Mouse (Mus musculus): Measurements from ENCODE around the gene Dppa2.
"Not testable (repeated sequence)": the region's sequence is repeated elsewhere in the genome, so short reads cannot be mapped to it uniquely, and the experiment has no call there.

Gene Dppa2

GRCm38 (mm10) chr16:48303509-48303908, at the start of gene Dppa2:
Dppa2 (plus strand) TSS chr16:48303908.
- DNase-seq: no peak

GRCm38 (mm10) chr16:48254584-48254983, 49.1 kb upstream of the Dppa2 start:
- no peak for DNase-seq

GRCm38 (mm10) chr16:48259519-48259918, 44.2 kb upstream of the Dppa2 start:
- no peak for DNase-seq

- no peak for DNase-seq
These were observed 40.8 kb upstream of the Dppa2 start for GRCm38 (mm10) chr16:48262901-48263300.

- no peak for DNase-seq
These were observed 37.9 kb upstream of the Dppa2 start for GRCm38 (mm10) chr16:48265856-48266255.

GRCm38 (mm10) chr16:48276940-48277339, 26.8 kb upstream of the Dppa2 start:
- DNase-seq: no peak

- no peak for DNase-seq
These were observed 22.8 kb upstream of the Dppa2 start for GRCm38 (mm10) chr16:48280883-48281282.

- no peak for DNase-seq
These were observed 20.9 kb upstream of the Dppa2 start for GRCm38 (mm10) chr16:48282801-48283200.

- no peak for DNase-seq
These were observed 20.2 kb upstream of the Dppa2 start, which contains the start of gene Dppa4 for GRCm38 (mm10) chr16:48283517-48283916. Dppa4 (plus strand) TSS chr16:48283733.

- no peak for DNase-seq
These were observed 18.2 kb upstream of the Dppa2 start for GRCm38 (mm10) chr16:48285517-48285916.

- no peak for DNase-seq
These were observed 6.1 kb upstream of the Dppa2 start for GRCm38 (mm10) chr16:48297384-48298136.

- peak; percentile 6 for DNase-seq
These were observed 3.8 kb upstream of the Dppa2 start for GRCm38 (mm10) chr16:48299884-48300283.

- DNase-seq: no peak
These were observed 275 bp downstream of the Dppa2 start for GRCm38 (mm10) chr16:48303983-48304382.

- not testable (repeated sequence) for DNase-seq
These were observed 5.2 kb downstream of the Dppa2 start for GRCm38 (mm10) chr16:48308916-48309315.

- DNase-seq: no peak
These were observed 6.4 kb downstream of the Dppa2 start for GRCm38 (mm10) chr16:48309912-48310630.

- DNase-seq: no peak
These were observed 11.6 kb downstream of the Dppa2 start for GRCm38 (mm10) chr16:48315294-48315693.

GRCm38 (mm10) chr16:48320781-48321180, 17.1 kb downstream of the Dppa2 start:
- DNase-seq: no peak

- DNase-seq: no peak
These were observed 19.4 kb downstream of the Dppa2 start for GRCm38 (mm10) chr16:48323133-48323532.

GRCm38 (mm10) chr16:48323602-48324345, 20.1 kb downstream of the Dppa2 start:
- no peak for DNase-seq

- no peak for DNase-seq
These were observed 23.2 kb downstream of the Dppa2 start for GRCm38 (mm10) chr16:48326903-48327302.

GRCm38 (mm10) chr16:48328420-48328819, 24.7 kb downstream of the Dppa2 start:
- DNase-seq: no peak

- DNase-seq: no peak
These were observed 28.1 kb downstream of the Dppa2 start for GRCm38 (mm10) chr16:48331822-48332221.

- no peak for DNase-seq
These were observed 31.6 kb downstream of the Dppa2 start for GRCm38 (mm10) chr16:48335326-48335725.

- no peak for DNase-seq
These were observed 40.5 kb downstream of the Dppa2 start for GRCm38 (mm10) chr16:48344193-48344592.

Measured in thymus, postnatal 14 days (tissue).